Mouse (Mus musculus) frontal cortex, adult 2 months (tissue): ENCODE data around the gene Ica1l. TPM values are rescaled to one million over a fixed set of nuclear protein-coding genes. Genes with fewer than 3 reads are reported as not detected.
"Not testable (repeated sequence)": the region's sequence is repeated elsewhere in the genome, so short reads cannot be mapped to it uniquely, and the experiment has no call there.

Source experiments
- DNase-seq, 2 experiments: peaks; one replicate each; pipeline ENCODE4 v3.0.0; 2022; ENCODE audit warnings: low spot score in 1 of 2; ENCODE audit errors: extremely low spot score in 1 of 2
- polyA plus RNA-seq: library from polyadenylated mRNA; depleted of rRNA; stranded (reverse); fragments of >200 nt; gene quantifications from 2 replicates; pipeline ENCODE4 v1.2.3, GENCODE M21; 2012; rRNA removed

The Ica1l gene
- 26.1 and 29.3 TPM in 2 replicates for polyA plus RNA-seq

GRCm38 (mm10) chr1:60042796-60043469, at the start of gene Ica1l:
TSS of gene Ica1l (minus strand) at chr1:60043184.
- DNase-seq, result peak in 1 of 2 experiments; percentile 32

GRCm38 (mm10) chr1:60076411-60076810, 33.4 kb upstream of the Ica1l start:
- no peak for DNase-seq

- DNase-seq, result no peak
Measured at GRCm38 (mm10) chr1:60075590-60075989, 32.6 kb upstream of the Ica1l start.

- no peak for DNase-seq
Measured at GRCm38 (mm10) chr1:60074935-60075334, 32.0 kb upstream of the Ica1l start.

GRCm38 (mm10) chr1:60070725-60071124, 27.7 kb upstream of the Ica1l start:
- DNase-seq, result not testable (repeated sequence)

- no peak for DNase-seq
Measured at GRCm38 (mm10) chr1:60056310-60056709, 13.3 kb upstream of the Ica1l start.

- no peak for DNase-seq
Measured at GRCm38 (mm10) chr1:60054659-60055058, 11.7 kb upstream of the Ica1l start.

- not testable (repeated sequence) for DNase-seq
Measured at GRCm38 (mm10) chr1:60047481-60047880, 4.5 kb upstream of the Ica1l start.

GRCm38 (mm10) chr1:60044595-60044994, 1.6 kb upstream of the Ica1l start:
- DNase-seq, result no peak

GRCm38 (mm10) chr1:60042398-60042795, 587 bp downstream of the Ica1l start:
- DNase-seq, result peak in 1 of 2 experiments; percentile 24

GRCm38 (mm10) chr1:60035044-60035443, 7.9 kb downstream of the Ica1l start:
- peak; percentile 41 to 78 for DNase-seq

- DNase-seq, result no peak
Measured at GRCm38 (mm10) chr1:60017031-60017469, 25.9 kb downstream of the Ica1l start.

GRCm38 (mm10) chr1:60016136-60016611, 26.8 kb downstream of the Ica1l start:
- DNase-seq, result no peak

GRCm38 (mm10) chr1:60015511-60015910, 27.5 kb downstream of the Ica1l start:
- no peak for DNase-seq

GRCm38 (mm10) chr1:60013779-60014178, 29.2 kb downstream of the Ica1l start:
- no peak for DNase-seq

- DNase-seq, result no peak
Measured at GRCm38 (mm10) chr1:60008743-60009142, 34.2 kb downstream of the Ica1l start.

- DNase-seq, result no peak
Measured at GRCm38 (mm10) chr1:60007337-60007736, 35.6 kb downstream of the Ica1l start.

- DNase-seq, result peak in 1 of 2 experiments; percentile 35
Measured at GRCm38 (mm10) chr1:60000319-60000718, 42.7 kb downstream of the Ica1l start.

GRCm38 (mm10) chr1:59997352-59997751, 45.6 kb downstream of the Ica1l start:
- DNase-seq, result no peak

- DNase-seq, result no peak
Measured at GRCm38 (mm10) chr1:59995646-59996045, 47.3 kb downstream of the Ica1l start.

GRCm38 (mm10) chr1:59987399-59988040, 55.5 kb downstream of the Ica1l start:
- peak; percentile 66 to 81 for DNase-seq

- DNase-seq, result no peak
Measured at GRCm38 (mm10) chr1:59986626-59987025, 56.4 kb downstream of the Ica1l start.
